Mouse (Mus musculus) thymus, postnatal 10 days (tissue): Measurements from ENCODE around the gene Lage3.
A peak's percentile ranks its signal among the peaks of the same experiment; 100 is the strongest.
"Not testable (repeated sequence)": the region's sequence is repeated elsewhere in the genome, so short reads cannot be mapped to it uniquely, and the experiment has no call there.

ENCODE experiments used
- DNase-seq, 2 experiments: peaks; one replicate each; pipeline ENCODE4 v3.0.0; 2021; ENCODE audit warnings: low spot score in 2 of 2

Lage3 gene

DNA sequence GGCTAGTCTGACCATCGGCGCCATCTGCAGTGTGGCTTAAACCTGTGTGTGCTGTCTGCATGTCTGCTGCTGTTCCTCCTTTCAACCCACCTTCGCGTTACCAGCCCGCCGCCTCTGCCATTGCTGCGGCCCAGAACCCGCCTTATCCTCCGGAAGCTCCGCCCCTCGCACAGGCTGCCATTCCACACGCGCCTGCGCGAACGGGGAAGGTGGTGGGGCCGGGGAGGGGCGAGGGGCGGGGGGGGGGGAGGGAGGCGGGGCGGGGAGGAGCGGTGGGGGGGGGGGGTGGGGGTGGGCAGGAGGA lies at the start of gene Lage3:
Gene Lage3 (minus strand): TSS at position 152 of the 304 bp plus-strand sequence.
- peak; percentile 77 to 79 for DNase-seq

- DNase-seq = no peak
These were observed 46.7 kb upstream of the Lage3 start for GRCm38 (mm10) chrX:74400136-74400535.

GRCm38 (mm10) chrX:74392535-74393443 lies 39.4 kb upstream of the Lage3 start, which contains the start of the genes Fam3a and Ikbkg:
Fam3a (minus strand) TSS chrX:74393272.
Ikbkg (plus strand) TSS chrX:74393290.
- DNase-seq = peak; percentile 72 to 80

DNA sequence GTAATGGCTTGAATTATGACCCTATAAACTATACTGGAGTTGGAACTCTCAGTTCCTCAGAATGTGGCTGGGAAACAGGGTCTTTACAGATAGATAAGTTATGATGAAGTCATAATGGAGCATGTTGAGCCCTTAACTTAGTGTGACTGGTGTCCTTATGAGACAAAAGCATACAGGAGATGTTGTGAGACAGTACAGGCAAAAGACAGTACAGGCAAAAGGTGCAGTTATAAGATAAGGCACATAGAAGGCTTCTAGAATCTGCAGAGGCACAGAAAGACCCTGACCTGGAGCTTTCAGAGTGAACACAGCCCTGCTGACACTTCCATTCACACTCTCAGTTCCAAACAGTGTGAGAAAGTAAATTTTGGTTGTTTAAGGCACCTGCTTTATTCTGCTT lies 34.7 kb upstream of the Lage3 start:
- DNase-seq = no peak

GRCm38 (mm10) chrX:74384451-74384850 lies 31.0 kb upstream of the Lage3 start:
- DNase-seq = no peak

GRCm38 (mm10) chrX:74372888-74373549 lies 19.6 kb upstream of the Lage3 start, which contains the start of the genes Ubl4a and Slc10a3:
Ubl4a (minus strand) TSS chrX:74373218.
Slc10a3 (minus strand) TSS chrX:74373349.
- DNase-seq = peak; percentile 72 to 83

DNA sequence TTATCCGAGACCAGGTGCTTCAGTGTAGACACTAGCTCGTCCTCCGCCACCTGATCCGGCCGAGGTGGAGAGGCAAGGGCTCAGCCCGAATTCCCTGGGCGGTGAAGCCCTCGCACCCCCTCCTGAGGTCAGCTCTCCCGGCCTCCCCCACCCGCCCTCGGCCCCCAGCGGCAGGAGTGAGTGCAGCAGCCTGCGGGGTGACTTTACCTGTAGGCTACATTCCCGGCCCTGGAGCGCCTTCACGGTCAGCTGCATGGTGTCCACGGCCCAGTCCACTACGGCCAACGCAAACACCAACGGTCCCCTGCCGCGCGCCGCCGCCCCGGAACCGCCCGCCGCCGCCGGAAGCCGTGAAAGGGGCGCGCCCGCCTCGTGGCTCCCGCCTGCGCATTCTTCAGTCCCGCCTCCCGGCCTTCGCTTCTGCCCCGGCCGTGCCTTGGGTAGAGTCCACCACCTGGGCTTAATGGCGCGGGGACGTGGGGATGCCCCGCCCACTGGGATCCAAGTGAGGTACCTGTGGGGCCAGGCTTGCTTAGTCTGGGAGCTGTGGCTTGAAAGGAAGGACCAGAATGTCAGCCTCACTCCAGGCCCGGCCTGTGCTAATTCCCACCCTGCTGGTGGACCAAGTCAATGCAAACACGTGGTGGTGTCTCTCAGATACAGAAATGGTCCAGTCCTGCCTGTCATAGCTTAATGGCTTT lies 14.9 kb upstream of the Lage3 start:
- DNase-seq = peak; percentile 23 to 48

- DNase-seq = no peak
These were observed 14.1 kb upstream of the Lage3 start for GRCm38 (mm10) chrX:74367512-74367911.

DNA sequence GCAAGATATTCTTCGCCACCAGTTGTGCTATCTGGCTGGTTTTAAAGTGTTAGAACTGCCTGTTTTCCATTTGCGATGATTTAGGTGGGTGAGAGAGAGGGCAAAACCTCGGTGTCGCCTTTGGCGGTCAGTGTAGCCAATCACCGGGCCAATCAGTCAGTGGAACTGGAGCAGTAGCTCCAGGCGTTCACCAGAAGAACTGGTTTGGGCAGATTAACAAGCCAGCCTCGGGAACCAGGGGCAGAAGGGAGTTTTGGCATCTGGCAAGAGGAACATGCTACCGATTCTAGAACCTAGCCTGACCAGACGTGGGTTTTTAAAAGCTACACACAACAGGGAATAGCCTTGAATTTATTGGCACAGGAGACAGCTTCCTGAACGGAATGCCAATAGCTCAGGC lies 5.8 kb upstream of the Lage3 start:
- DNase-seq = no peak

DNA sequence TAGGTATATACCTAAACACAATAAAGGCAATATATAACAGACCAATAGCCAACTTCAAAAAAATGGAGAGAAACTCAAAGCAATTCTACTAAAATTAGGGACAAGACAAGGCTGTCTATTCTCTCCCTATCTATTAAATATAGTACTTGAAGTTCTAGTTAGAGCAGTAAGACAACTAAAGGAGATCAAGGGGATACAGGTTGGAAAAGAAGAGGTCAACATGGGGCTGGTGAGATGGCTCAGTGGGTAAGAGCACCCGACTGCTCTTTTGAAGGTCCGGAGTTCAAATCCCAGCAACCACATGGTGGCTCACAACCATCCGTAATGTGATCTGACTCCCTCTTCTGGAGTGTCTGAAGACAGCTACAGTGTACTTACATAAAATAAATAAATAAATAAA lies 3.7 kb upstream of the Lage3 start:
- DNase-seq = not testable (repeated sequence)

DNA sequence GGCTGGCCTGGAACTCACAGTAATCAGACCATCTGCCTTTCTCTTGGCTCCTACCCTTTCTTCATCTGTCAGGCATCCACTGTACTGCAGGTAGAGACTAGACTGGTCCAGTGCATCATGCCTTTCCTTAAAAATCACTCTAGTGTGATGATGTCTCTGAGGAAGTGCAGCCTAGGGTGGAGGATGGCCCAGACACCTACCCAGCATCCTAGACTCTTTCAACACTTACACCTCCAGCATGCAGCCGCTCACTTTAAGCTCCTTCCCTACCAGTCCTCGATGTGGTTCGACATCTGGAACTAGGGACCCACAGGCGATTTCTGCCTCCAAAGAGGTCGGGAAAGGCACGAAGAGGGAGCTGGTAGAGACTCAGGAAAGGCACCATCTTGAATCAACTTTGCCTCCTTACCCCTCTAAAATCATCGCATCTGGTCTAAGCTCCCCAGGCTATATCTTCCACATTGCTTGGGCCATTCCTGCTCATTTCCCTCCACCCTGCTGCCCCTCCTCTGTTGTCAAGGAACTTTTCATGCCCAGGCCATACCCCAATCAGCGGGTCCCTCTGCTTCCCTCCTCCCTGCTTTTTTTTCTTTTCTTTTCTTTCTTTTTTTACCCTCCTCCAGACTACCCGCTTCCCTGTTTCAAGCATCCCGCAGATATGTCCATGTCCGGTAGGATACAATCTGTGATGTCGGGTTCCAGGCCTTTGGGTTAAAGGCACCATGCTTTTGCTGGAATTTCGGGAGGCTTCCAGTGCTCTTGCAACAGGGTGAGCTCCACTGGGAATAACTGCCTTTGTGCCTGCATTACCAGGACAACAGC lies 562 bp downstream of the Lage3 start:
- no peak for DNase-seq

DNA sequence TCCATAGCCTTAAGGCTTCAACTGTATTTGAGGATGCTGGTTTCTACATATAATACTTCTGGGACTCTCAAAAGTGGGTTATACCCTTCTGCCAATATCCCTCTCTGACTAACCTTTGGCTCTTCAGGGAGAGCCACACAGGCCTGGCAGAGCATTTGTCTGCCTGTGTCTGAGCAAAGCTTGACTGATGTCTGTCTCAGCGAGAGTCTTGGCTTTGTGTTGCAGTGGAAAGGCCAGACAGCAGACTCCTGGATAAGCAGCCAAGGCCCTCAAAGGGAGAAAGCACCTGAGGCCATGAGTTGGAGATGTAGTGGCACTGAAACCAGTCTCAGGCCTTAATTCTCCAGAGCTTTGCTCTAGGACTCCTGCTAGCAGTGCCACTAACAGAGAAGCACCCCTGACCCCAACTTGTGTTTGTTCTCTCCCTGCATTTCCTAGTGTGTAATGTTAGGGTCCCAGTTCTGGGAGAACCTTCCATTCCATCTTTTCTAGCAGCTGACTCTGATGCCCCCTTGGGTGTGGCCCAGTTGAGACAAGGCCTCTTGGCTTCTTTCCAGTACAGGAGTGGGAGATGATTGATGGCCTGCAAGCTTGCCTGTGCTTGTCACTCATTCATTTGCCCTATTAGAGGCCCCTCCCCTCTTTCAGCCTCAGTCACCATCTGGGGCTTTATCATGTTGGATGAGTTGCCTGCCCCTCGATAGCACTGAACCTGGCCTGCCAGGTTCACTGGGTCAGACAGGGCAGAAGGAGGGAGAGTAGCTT lies 23.1 kb downstream of the Lage3 start:
- no peak for DNase-seq

GRCm38 (mm10) chrX:74329215-74329671 lies 24.2 kb downstream of the Lage3 start:
- no peak for DNase-seq

DNA sequence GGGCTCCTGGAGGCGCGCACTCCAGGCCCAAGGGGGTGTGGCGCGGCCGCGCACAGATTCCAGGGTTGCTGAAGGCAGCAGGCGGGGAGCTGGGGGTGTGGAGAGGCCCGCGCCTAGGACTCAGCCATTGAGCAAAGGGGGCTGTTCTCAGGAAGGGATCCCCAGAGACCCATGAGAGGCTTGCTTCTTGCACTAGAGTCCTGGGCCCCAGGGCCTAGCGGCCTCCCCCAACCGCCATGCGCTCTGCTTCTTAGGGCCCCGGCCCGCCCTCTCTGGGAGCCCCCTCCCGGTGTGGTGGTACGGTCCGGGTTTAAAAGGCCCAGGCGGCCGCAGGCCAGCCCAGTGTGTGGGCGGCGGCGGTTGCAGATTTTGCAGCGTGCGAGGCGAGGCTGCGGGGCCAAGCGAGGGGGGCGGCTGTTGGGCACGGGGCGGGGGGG lies 24.7 kb downstream of the Lage3 start, which contains the start of gene Plxna3:
Gene Plxna3 (plus strand): TSS at position 342 of the 437 bp plus-strand sequence.
- peak; percentile 25 to 29 for DNase-seq

GRCm38 (mm10) chrX:74312540-74313464 lies 40.6 kb downstream of the Lage3 start, which contains the start of gene Fam50a:
Fam50a (plus strand) TSS chrX:74313033.
- peak; percentile 79 to 80 for DNase-seq

DNA sequence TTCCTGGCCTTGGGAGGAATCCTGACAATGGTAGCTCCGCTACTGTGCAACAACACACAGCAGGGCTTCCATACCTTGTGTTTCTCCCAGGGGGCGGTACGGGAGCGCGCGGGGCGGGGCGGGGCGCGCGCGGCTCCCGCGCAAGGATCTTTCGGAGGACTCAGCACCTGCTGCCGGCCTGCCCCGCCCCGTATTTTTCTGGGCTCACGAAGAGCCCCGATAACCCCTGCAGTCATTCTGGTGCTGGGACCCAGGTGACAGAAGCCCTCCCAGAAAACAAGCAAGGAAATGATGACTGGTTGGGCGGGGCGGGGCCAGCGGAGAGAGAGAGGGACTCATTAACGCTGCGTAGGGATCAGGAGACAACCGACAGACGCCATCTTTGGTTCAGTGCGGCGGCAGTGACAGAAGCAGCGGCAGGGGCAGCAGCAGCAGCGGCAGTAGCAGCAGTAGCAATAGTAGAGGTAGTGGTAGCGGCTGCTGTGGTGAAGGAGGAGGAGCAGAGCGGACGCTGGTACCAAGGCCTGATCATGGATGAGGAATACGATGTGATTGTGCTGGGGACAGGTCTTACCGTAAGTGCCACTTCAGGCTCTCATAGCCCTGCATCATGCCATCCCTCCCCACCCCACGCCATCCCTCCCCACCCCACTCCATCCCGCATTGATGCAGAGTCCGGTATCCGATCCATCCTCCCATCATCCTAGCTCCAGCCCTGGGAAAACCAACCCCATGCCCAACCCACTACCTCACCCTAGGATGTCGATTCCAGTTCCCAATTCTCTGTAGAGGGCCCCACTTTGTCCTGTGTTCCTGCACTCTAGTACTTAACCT lies 48.3 kb downstream of the Lage3 start, which contains the start of gene Gdi1:
Gene Gdi1 (plus strand): TSS at position 132 of the 834 bp plus-strand sequence.
- DNase-seq = peak; percentile 72 to 74
